Mouse (Mus musculus): ENCODE measurements around the gene Gimap8. TPM values are rescaled to one million over a fixed set of nuclear protein-coding genes. Genes with fewer than 3 reads are reported as not detected.
"Not testable (repeated sequence)": the region's sequence is repeated elsewhere in the genome, so short reads cannot be mapped to it uniquely, and the experiment has no call there.

The Gimap8 gene
- total RNA-seq (2021): 1 to 10 TPM; 4.0 to 7.4 TPM
- long read RNA-seq, experiment 1, partial matches to known transcripts: 0 of 3 reads
- long read RNA-seq, experiment 1, other reads (novel, unspliced or antisense): 1 of 3 reads
- long read RNA-seq, experiment 2, partial matches to known transcripts: 0 of 2 reads
- long read RNA-seq, experiment 2, other reads (novel, unspliced or antisense): 2 of 2 reads

- no peak for DNase-seq
These were observed at the start of gene Gimap8 for GRCm38 (mm10) chr6:48646995-48647394. Gene Gimap8 (plus strand): TSS chr6:48647234.

GRCm38 (mm10) chr6:48600594-48600993 lies 46.4 kb upstream of the Gimap8 start:
- no peak for DNase-seq

GRCm38 (mm10) chr6:48601271-48602079 lies 45.6 kb upstream of the Gimap8 start, which contains the start of gene Zfp775:
Gene Zfp775 (plus strand): TSS chr6:48602063.
- peak; percentile 97 for DNase-seq

GRCm38 (mm10) chr6:48602080-48602741 lies 44.8 kb upstream of the Gimap8 start:
- no peak for DNase-seq

GRCm38 (mm10) chr6:48608124-48608523 lies 38.9 kb upstream of the Gimap8 start:
- no peak for DNase-seq

GRCm38 (mm10) chr6:48609512-48609911 lies 37.5 kb upstream of the Gimap8 start:
- DNase-seq: no peak

GRCm38 (mm10) chr6:48610657-48611056 lies 36.4 kb upstream of the Gimap8 start:
- DNase-seq: no peak

GRCm38 (mm10) chr6:48613464-48613863 lies 33.6 kb upstream of the Gimap8 start:
- no peak for DNase-seq

- DNase-seq: no peak
These were observed 32.3 kb upstream of the Gimap8 start for GRCm38 (mm10) chr6:48614756-48615155.

GRCm38 (mm10) chr6:48620031-48620430 lies 27.0 kb upstream of the Gimap8 start:
- DNase-seq: no peak

- not testable (repeated sequence) for DNase-seq
These were observed 24.7 kb upstream of the Gimap8 start for GRCm38 (mm10) chr6:48622186-48622843.

- DNase-seq: no peak
These were observed 23.6 kb upstream of the Gimap8 start for GRCm38 (mm10) chr6:48623460-48623859.

GRCm38 (mm10) chr6:48626464-48626863 lies 20.6 kb upstream of the Gimap8 start, which contains the start of gene AI854703:
Gene AI854703 (plus strand): TSS chr6:48626764.
- DNase-seq: no peak

- DNase-seq: peak; percentile 54
These were observed 20.1 kb upstream of the Gimap8 start for GRCm38 (mm10) chr6:48626984-48627383.

- no peak for DNase-seq
These were observed 19.5 kb upstream of the Gimap8 start for GRCm38 (mm10) chr6:48627511-48627924.

GRCm38 (mm10) chr6:48628377-48628776 lies 18.7 kb upstream of the Gimap8 start:
- no peak for DNase-seq

GRCm38 (mm10) chr6:48628808-48629660 lies 18.0 kb upstream of the Gimap8 start:
- no peak for DNase-seq

GRCm38 (mm10) chr6:48629661-48630034 lies 17.4 kb upstream of the Gimap8 start:
- DNase-seq: no peak

- DNase-seq: no peak
These were observed 16.2 kb upstream of the Gimap8 start for GRCm38 (mm10) chr6:48630831-48631230.

GRCm38 (mm10) chr6:48635105-48635504 lies 11.9 kb upstream of the Gimap8 start:
- no peak for DNase-seq

GRCm38 (mm10) chr6:48636515-48636914 lies 10.5 kb upstream of the Gimap8 start:
- DNase-seq: no peak
